Mouse (Mus musculus) skeletal muscle tissue, adult 2 months (tissue): ENCODE data around the gene Apol9b.

Experiments used
- DNase-seq: peaks from one replicate; pipeline ENCODE4 v3.0.0-alpha.2; 2012; ENCODE audit warnings: low read depth, low spot score

Gene Apol9b

GRCm38 (mm10) chr15:77775186-77775963 is 46.5 kb downstream of the Apol9b start:
- DNase-seq, result peak; percentile 69

- no peak for DNase-seq
These were observed 53.7 kb downstream of the Apol9b start for GRCm38 (mm10) chr15:77782449-77783014.

GRCm38 (mm10) chr15:77784039-77784824 is 55.4 kb downstream of the Apol9b start:
- DNase-seq, result no peak

- no peak for DNase-seq
These were observed 57.0 kb downstream of the Apol9b start for GRCm38 (mm10) chr15:77785807-77786206.
